Mouse (Mus musculus): ENCODE results near the gene Flot1.

- TF ChIP-seq POLR2A (IDR thresholded peaks at IDR 0.05; ENCODE audit: borderline replicate concordance, low read depth, low read length) = no peak
- TF ChIP-seq CTCF (IDR thresholded peaks at IDR 0.05; ENCODE audit: low read depth, low read length) = no peak
Observed at GRCm38 (mm10) chr17:35861198-35861857, 38.3 kb downstream of the Flot1 start, which contains the start of gene Nrm.
